Mouse (Mus musculus): ENCODE data around the gene Hexim1. TPM values are rescaled to one million over a fixed set of nuclear protein-coding genes. Genes with fewer than 3 reads are reported as not detected.

The Hexim1 gene
- polyA plus RNA-seq, 1 experiment from 2014 or later = 5.3 TPM

DNA sequence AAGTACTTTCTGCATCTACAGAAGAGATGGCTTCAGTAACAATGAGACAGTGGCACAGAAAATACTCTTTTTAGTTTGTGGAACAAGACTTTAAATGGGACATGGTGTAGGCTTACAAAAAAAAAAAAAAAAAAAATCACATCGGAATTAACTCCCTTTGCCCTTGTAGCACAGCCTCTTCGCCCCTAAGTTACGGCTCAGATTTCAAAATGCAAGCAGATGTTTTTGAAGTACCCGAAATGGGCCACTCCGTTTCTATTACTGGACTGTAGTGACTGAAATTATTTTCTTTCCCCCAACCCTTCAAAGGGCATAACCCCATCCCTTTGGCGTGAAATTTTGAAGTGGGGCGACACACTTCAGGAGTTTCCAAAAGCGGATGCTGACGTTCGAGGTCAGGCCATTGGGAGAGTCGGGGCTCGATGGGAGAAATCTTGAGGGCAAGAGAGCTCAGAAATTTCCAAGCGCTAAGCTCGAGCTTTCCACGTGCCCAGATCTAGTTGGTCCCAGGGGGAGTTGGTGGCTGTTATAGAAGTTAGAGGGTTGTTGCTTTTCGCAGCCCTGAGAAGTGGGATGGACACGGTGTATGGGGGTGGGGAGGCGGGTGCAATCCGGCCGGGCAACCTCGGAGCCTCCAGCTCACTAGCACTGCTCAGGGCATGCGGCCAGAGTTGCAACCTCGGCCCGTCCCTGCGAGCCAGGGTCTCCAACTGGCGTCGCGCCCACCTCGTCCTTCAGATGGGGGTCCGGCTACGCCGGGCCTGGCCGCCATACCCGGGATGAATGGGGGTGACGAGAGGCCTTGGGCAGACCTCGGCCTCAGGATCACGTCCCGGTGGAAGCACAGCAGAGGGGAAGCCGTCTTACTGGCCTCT is 15.9 kb downstream of the Hexim1 start, which contains the start of gene Hexim2:
Gene Hexim2, plus strand, starts transcription at position 729 of the 875 bp plus-strand sequence.
- peak within 1 kb of the TSS; percentile 93 for H3K4me3 ChIP-seq (replicated peaks; ENCODE audit: low read length)
- peak within 1 kb of the TSS; percentile 91 for H3K4me2 ChIP-seq (replicated peaks)
- peak within 1 kb of the TSS; percentile 99 for H3K27ac ChIP-seq
- no peaks in the 10 kb centered on the region for H3K27me3 ChIP-seq (ENCODE audit: control insufficient read depth, insufficient read depth, low read length)
- peaks cover 37% of the 10 kb centered on the region for H3K4me1 ChIP-seq (replicated peaks; ENCODE audit: control insufficient read depth, insufficient read depth, low read length)
- ATAC-seq (ENCODE audit: low FRiP score) = peak; percentile 57
- no peaks in the 10 kb centered on the region for H3K9me3 ChIP-seq (ENCODE audit: control insufficient read depth, low read length)
- peak; percentile 68 for DNase-seq (ENCODE audit: low spot score)
- 2% methylated on average over 39 of the region's 39 CpGs for WGBS
- peak within 1 kb of the TSS; percentile 100 for H3K9ac ChIP-seq
- no peaks in the 10 kb centered on the region for H3K36me3 ChIP-seq (replicated peaks; ENCODE audit: control insufficient read depth, insufficient read depth)

DNA sequence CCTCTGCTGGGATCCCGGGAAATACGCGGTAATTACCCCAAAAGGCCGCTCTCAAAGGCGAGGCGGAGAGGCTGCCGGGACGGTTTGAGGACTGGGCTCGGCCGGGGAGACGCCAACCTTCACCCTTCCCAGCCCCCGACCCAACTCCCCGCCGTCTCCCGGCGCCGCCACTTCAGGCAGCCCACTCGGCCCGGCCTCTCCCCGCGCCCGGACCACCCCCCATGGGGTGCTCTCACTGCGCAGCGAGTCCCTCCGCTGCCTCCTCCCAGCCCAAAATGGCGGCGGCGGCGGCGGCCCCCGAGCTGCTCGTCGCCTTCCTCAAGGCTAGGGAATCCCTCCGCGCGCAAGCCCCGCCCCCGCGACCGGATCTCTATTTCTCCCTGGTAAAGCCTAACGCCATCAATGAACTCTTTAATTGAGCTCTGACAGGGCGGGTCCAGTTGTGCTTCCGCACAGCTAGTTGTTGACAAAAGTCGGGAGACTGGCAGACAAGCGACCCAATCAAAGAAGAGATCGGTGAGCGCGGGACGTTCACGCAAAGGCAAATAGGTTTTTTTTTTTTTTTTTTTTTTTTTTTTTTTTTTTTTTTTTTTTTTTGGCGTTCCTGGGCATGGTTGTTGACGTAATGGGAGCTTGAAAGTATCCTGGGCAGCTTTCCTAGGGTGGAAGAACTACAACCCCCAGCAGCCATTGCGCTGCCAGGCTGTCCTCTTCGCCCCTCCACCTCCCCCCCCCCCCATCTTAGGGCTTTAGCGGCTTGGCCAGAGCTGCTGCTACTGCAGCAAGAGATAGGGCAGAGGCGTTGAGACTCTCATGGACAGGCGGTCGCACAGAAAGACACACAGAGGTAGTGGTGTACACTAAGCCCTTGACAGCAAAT is 16.8 kb downstream of the Hexim1 start:
- Histone ChIP-seq H3K4me2 (replicated peaks) (peak overlapping the region; percentile 91), H3K4me1 (replicated peaks; ENCODE audit: control insufficient read depth, insufficient read depth, low read length) (peaks cover 37% of the 10 kb centered on the region)

GRCm38 (mm10) chr11:103133456-103134185 is 17.6 kb downstream of the Hexim1 start:
- Histone ChIP-seq H3K9ac (peak overlapping the region; percentile 39), H3K4me1 (replicated peaks; ENCODE audit: control insufficient read depth, insufficient read depth, low read length) (peaks cover 37% of the 10 kb centered on the region), H3K9me3 (ENCODE audit: control insufficient read depth, low read length) (no peaks in the 10 kb centered on the region), H3K27me3 (ENCODE audit: control insufficient read depth, insufficient read depth, low read length) (no peaks in the 10 kb centered on the region), H3K27ac (peak overlapping the region; percentile 75), H3K36me3 (replicated peaks; ENCODE audit: control insufficient read depth, insufficient read depth) (peaks cover 2% of the 10 kb centered on the region; the same call in 1 of the 2 replicates), H3K4me2 (replicated peaks) (peak overlapping the region; percentile 49), H3K4me3 (replicated peaks; ENCODE audit: low read length) (peak overlapping the region; percentile 93)
- peak; percentile 5; the same call in 1 of the 2 replicates for ATAC-seq (ENCODE audit: low FRiP score)
- 59% methylated on average over 6 of the region's 6 CpGs for WGBS
- no peak for DNase-seq (ENCODE audit: low spot score)

More for the DNA sequence above, 16.8 kb downstream of the Hexim1 start:
- ATAC-seq (ENCODE audit: low FRiP score) = peak; percentile 94
- WGBS = under 1% methylated on average over 58 of the region's 58 CpGs
- Histone ChIP-seq H3K27ac (peak overlapping the region; percentile 99), H3K4me3 (replicated peaks; ENCODE audit: low read length) (peak overlapping the region; percentile 93), H3K36me3 (replicated peaks; ENCODE audit: control insufficient read depth, insufficient read depth) (no peaks in the 10 kb centered on the region), H3K9me3 (ENCODE audit: control insufficient read depth, low read length) (no peaks in the 10 kb centered on the region), H3K27me3 (ENCODE audit: control insufficient read depth, insufficient read depth, low read length) (no peaks in the 10 kb centered on the region), H3K9ac (peak overlapping the region; percentile 100)
- peak; percentile 100 for DNase-seq (ENCODE audit: low spot score)

GRCm38 (mm10) chr11:103134221-103134620 is 18.2 kb downstream of the Hexim1 start:
- no peaks in the 10 kb centered on the region for H3K27me3 ChIP-seq (ENCODE audit: control insufficient read depth, insufficient read depth, low read length)
- DNase-seq (ENCODE audit: low spot score) = no peak
- H3K9ac ChIP-seq = peak overlapping the region; percentile 39; the same call in 1 of the 2 replicates
- 82% methylated on average over 3 of the region's 3 CpGs for WGBS
- no peak overlapping the region; the same call in 1 of the 2 replicates for H3K27ac ChIP-seq
- peaks cover 8% of the 10 kb centered on the region for H3K36me3 ChIP-seq (replicated peaks; ENCODE audit: control insufficient read depth, insufficient read depth)
- peak overlapping the region; percentile 93; the same call in 1 of the 2 replicates for H3K4me3 ChIP-seq (replicated peaks; ENCODE audit: low read length)
- no peaks in the 10 kb centered on the region for H3K9me3 ChIP-seq (ENCODE audit: control insufficient read depth, low read length)
- H3K4me2 ChIP-seq (replicated peaks) = peak overlapping the region; percentile 49
- ATAC-seq (ENCODE audit: low FRiP score) = no peak
- H3K4me1 ChIP-seq (replicated peaks; ENCODE audit: control insufficient read depth, insufficient read depth, low read length) = peaks cover 37% of the 10 kb centered on the region

DNA sequence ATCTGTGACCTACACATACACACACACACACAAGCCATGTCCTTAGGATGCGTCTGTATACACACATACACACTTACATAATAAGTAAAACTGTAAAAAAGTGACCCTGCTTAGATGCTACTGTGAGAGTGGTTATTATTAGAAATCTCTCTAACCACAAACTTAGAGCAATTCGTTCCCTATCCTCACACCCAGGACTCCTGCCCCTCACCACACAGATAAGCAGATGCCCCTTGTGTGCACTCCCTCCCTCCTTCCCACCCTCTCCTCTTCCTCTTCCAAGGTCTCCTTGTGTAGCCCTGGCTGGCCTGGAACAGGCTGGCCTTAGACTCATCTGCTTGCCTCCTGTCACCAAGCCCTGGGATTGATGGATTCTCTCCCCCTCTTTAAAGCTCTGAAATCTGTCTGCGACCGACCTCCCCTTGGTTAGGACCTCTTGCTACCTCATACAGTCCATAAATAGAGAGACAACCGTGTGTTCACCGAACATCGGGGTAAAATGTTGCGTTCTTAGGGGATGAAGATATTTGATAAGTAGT is 20.1 kb downstream of the Hexim1 start:
- H3K27ac ChIP-seq = no peak overlapping the region
- H3K27me3 ChIP-seq (ENCODE audit: control insufficient read depth, insufficient read depth, low read length) = no peaks in the 10 kb centered on the region
- WGBS = 91% methylated on average over 8 of the region's 8 CpGs
- DNase-seq (ENCODE audit: low spot score) = no peak
- no peak for ATAC-seq (ENCODE audit: low FRiP score)
- H3K9me3 ChIP-seq (ENCODE audit: control insufficient read depth, low read length) = no peaks in the 10 kb centered on the region
- no peak overlapping the region for H3K9ac ChIP-seq
- no peak overlapping the region for H3K4me2 ChIP-seq (replicated peaks)
- H3K4me3 ChIP-seq (replicated peaks; ENCODE audit: low read length) = no peak overlapping the region
- peaks cover 29% of the 10 kb centered on the region for H3K4me1 ChIP-seq (replicated peaks; ENCODE audit: control insufficient read depth, insufficient read depth, low read length)
- H3K36me3 ChIP-seq (replicated peaks; ENCODE audit: control insufficient read depth, insufficient read depth) = peaks cover 19% of the 10 kb centered on the region

GRCm38 (mm10) chr11:103139951-103140762 is 24.1 kb downstream of the Hexim1 start:
- H3K4me3 ChIP-seq (replicated peaks; ENCODE audit: low read length) = no peak overlapping the region
- H3K27me3 ChIP-seq (ENCODE audit: control insufficient read depth, insufficient read depth, low read length) = no peaks in the 10 kb centered on the region
- no peak overlapping the region for H3K4me2 ChIP-seq (replicated peaks)
- ATAC-seq (ENCODE audit: low FRiP score) (no peak), DNase-seq (ENCODE audit: low spot score) (no peak)
- 88% methylated on average over 14 of the region's 14 CpGs for WGBS
- H3K9me3 ChIP-seq (ENCODE audit: control insufficient read depth, low read length) = no peaks in the 10 kb centered on the region
- peak overlapping the region; percentile 51; the same call in 1 of the 2 replicates for H3K27ac ChIP-seq
- no peak overlapping the region for H3K9ac ChIP-seq
- peaks cover 19% of the 10 kb centered on the region for H3K36me3 ChIP-seq (replicated peaks; ENCODE audit: control insufficient read depth, insufficient read depth)
- peaks cover 33% of the 10 kb centered on the region for H3K4me1 ChIP-seq (replicated peaks; ENCODE audit: control insufficient read depth, insufficient read depth, low read length)

DNA sequence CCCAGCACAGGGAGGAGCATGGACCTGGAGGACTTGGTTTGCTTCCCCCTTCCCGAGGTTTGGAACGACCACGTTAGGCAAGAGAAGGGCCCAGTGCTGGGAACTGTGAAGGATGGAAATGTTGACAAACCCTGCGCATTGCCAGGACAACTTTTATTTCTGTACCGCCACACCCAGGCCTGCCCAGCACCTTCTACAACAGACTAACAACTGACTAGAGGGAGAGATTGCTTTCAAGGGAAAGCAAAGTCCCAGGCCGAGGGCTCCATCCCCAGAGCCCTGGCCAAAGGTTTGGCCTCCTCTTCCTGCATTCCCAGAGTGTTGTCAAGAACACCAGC is 24.7 kb downstream of the Hexim1 start:
- Histone ChIP-seq H3K9ac (peak overlapping the region; percentile 6; the same call in 1 of the 2 replicates), H3K27ac (peak overlapping the region; percentile 51; the same call in 1 of the 2 replicates), H3K4me3 (replicated peaks; ENCODE audit: low read length) (no peak overlapping the region), H3K27me3 (ENCODE audit: control insufficient read depth, insufficient read depth, low read length) (no peaks in the 10 kb centered on the region), H3K9me3 (ENCODE audit: control insufficient read depth, low read length) (no peaks in the 10 kb centered on the region), H3K4me2 (replicated peaks) (no peak overlapping the region), H3K36me3 (replicated peaks; ENCODE audit: control insufficient read depth, insufficient read depth) (peaks cover 19% of the 10 kb centered on the region), H3K4me1 (replicated peaks; ENCODE audit: control insufficient read depth, insufficient read depth, low read length) (peaks cover 28% of the 10 kb centered on the region)
- 60% methylated on average over 6 of the region's 6 CpGs for WGBS
- no peak for ATAC-seq (ENCODE audit: low FRiP score)
- no peak for DNase-seq (ENCODE audit: low spot score)
